Mouse (Mus musculus) spleen, adult 2 months (tissue): ENCODE results near the gene H2afy2.

ENCODE experiments used
- CTCF ChIP-seq: fragments of 200-500 bp; IDR thresholded peaks from 2 replicates; pipeline ENCODE4 v1.5.1; 2011; ENCODE audit warnings: mild to moderate bottlenecking, inconsistent platforms; ENCODE audit not compliant: insufficient read depth, insufficient read length, insufficient replicate concordance; ENCODE audit errors: extremely low read depth
- POLR2A ChIP-seq: fragments of 200-500 bp; IDR thresholded peaks from 2 replicates; pipeline ENCODE4 v1.6.1; 2011; ENCODE audit warnings: low read depth, low read length, inconsistent platforms

- TF ChIP-seq CTCF (no peak), POLR2A (no peak)
Observed at GRCm38 (mm10) chr10:61827950-61828936, 44.3 kb upstream of the H2afy2 start.
